Comparison of ENCODE assay signal across 20 mouse cellular contexts in the genomic region with DNA sequence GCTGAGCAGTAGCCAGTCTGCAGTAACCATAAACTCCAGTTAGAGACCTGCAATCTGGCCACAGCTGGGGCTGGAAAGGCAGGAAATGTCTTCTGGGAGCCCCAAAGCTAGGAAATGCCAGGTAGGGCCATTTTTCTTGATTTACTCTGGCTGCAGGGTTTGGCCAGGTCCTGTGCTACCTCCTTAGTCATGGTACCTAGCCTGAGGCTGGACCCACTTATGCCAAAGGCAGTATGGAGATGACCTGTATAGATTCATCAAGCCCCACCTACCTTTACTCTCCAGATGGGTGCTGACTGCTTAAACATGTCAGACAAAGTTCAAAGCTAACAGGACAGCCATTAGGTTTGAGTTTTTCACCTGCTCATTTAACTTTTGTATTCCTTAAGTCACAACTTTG. TPM values are rescaled to one million over a fixed set of nuclear protein-coding genes. Genes with fewer than 3 reads are reported as not detected.
DNase-seq lines count a peak whose midpoint lies in the region; ATAC-seq lines count a peak whose summit lies in the region.
"Had no signal": no experiment of that assay in that cellular context is flagged by ENCODE, and none has a peak within 500 bp of the region (broad histone marks: within the 10 kb centered on the region; RNA-seq: fewer than 3 reads in every experiment).

No protein-coding gene starts in this region.

- no peaks in the 10 kb centered on the region for H3K27me3 ChIP-seq in limb, embryonic 12.5 days
- H3K27me3 ChIP-seq in limb, embryonic 10.5 days (ENCODE audit: low read depth, poor library complexity, severe bottlenecking): no peaks in the 10 kb centered on the region
- no peaks in the 10 kb centered on the region for H3K27me3 ChIP-seq in forebrain, embryonic 15.5 days
- H3K27me3 ChIP-seq: heart, embryonic 13.5 days; hindbrain, embryonic 15.5 days had no signal

- H3K9me3 ChIP-seq in limb, embryonic 12.5 days: peaks cover 14% of the 10 kb centered on the region
- H3K9me3 ChIP-seq in limb, embryonic 10.5 days (replicated peaks): peaks cover 13% of the 10 kb centered on the region; the same call in 1 of the 2 replicates
- H3K9me3 ChIP-seq in forebrain, embryonic 15.5 days: no peaks in the 10 kb centered on the region
- H3K9me3 ChIP-seq: hindbrain, embryonic 15.5 days had no signal

- H3K4me1 ChIP-seq in limb, embryonic 12.5 days (replicated peaks): peaks cover 15% of the 10 kb centered on the region
- H3K4me1 ChIP-seq in limb, embryonic 10.5 days: peaks cover 6% of the 10 kb centered on the region; the same call in 1 of the 2 replicates
- H3K4me1 ChIP-seq in forebrain, embryonic 15.5 days: no peaks in the 10 kb centered on the region
- H3K4me1 ChIP-seq: heart, embryonic 13.5 days; hindbrain, embryonic 15.5 days had no signal

- peak; percentile 39 for DNase-seq in kidney, adult 11 months
- no peak for DNase-seq in kidney, postnatal 4 days
- DNase-seq in limb, embryonic 10.5 days (ENCODE audit: low spot score): no peak
- DNase-seq in kidney, adult 9 months: peak; percentile 45
- peak; percentile 8 for DNase-seq in kidney, postnatal 14 days
- DNase-seq in urinary bladder, postnatal 36 days (ENCODE audit: low spot score in 2 of 2): no peak
- DNase-seq: adrenal gland, adult 2 months; adrenal gland, postnatal 25 days; cerebellum, adult 18-20 months; cerebellum, adult 9-11 months; cerebellum, postnatal 36 days; gastrocnemius, postnatal 10 days; heart, postnatal 4 days had no signal

- H3K4me3 ChIP-seq in limb, embryonic 12.5 days (replicated peaks): no peak overlapping the region
- no peak overlapping the region for H3K4me3 ChIP-seq in limb, embryonic 10.5 days
- H3K4me3 ChIP-seq in forebrain, embryonic 15.5 days: no peak overlapping the region
- H3K4me3 ChIP-seq: heart, embryonic 13.5 days; hindbrain, embryonic 15.5 days had no signal

- H3K27ac ChIP-seq in limb, embryonic 12.5 days: peak overlapping the region; percentile 7; the same call in 1 of the 2 replicates
- H3K27ac ChIP-seq in limb, embryonic 10.5 days: no peak overlapping the region
- no peak overlapping the region for H3K27ac ChIP-seq in forebrain, embryonic 15.5 days (replicated peaks)
- H3K27ac ChIP-seq: heart, embryonic 13.5 days; hindbrain, embryonic 15.5 days had no signal

- H3K9ac ChIP-seq in limb, embryonic 12.5 days (replicated peaks): no peak overlapping the region
- no peak overlapping the region for H3K9ac ChIP-seq in forebrain, embryonic 15.5 days (replicated peaks)
- H3K9ac ChIP-seq: heart, embryonic 13.5 days; hindbrain, embryonic 15.5 days had no signal

- no peak for ATAC-seq in limb, embryonic 12.5 days (ENCODE audit: insufficient number of reproducible peaks, insufficient read depth, low FRiP score, low TSS enrichment, low read depth)
- no peak for ATAC-seq in forebrain, embryonic 15.5 days (replicated peaks)
- ATAC-seq: forebrain, embryonic 16.5 days had no signal

- no peaks in the 10 kb centered on the region; the same call in 1 of the 2 replicates for H3K36me3 ChIP-seq in limb, embryonic 12.5 days
- H3K36me3 ChIP-seq in limb, embryonic 10.5 days: peaks cover 5% of the 10 kb centered on the region; the same call in 1 of the 2 replicates
- no peaks in the 10 kb centered on the region for H3K36me3 ChIP-seq in forebrain, embryonic 15.5 days

- H3K4me2 ChIP-seq in limb, embryonic 12.5 days: no peak overlapping the region
- H3K4me2 ChIP-seq in forebrain, embryonic 15.5 days (replicated peaks): no peak overlapping the region
- H3K4me2 ChIP-seq: heart, embryonic 13.5 days; hindbrain, embryonic 15.5 days had no signal

RNA-seq across cellular contexts. Expression of a gene that starts 7.7 kb away (rescaled TPM):
- 20.1 and 21.1 TPM in 2 replicates for polyA plus RNA-seq in limb, embryonic 12.5 days (2016; fragmentation: Nextera tagmentation; extraction: Ambion mirVana)
- 6.0 and 10.9 TPM in 2 replicates for polyA plus RNA-seq in limb, embryonic 10.5 days (2016; fragmentation: Nextera tagmentation; extraction: Ambion mirVana)
- polyA plus RNA-seq in forebrain, embryonic 15.5 days (2015; fragmentation: Nextera tagmentation; extraction: Ambion mirVana): 14.1 and 16.0 TPM in 2 replicates

RNA-seq across cellular contexts. Expression of a gene that starts 45.0 kb away (rescaled TPM):
- 2.7 and 4.8 TPM in 2 replicates for polyA plus RNA-seq in limb, embryonic 12.5 days (2016; fragmentation: Nextera tagmentation; extraction: Ambion mirVana)
- 0.16 and 4.1 TPM in 2 replicates for polyA plus RNA-seq in limb, embryonic 10.5 days (2016; fragmentation: Nextera tagmentation; extraction: Ambion mirVana)
- not detected in 2 replicates for polyA plus RNA-seq in forebrain, embryonic 15.5 days (2015; fragmentation: Nextera tagmentation; extraction: Ambion mirVana)
- polyA plus RNA-seq: adrenal gland, adult 2 months; forebrain, embryonic 16.5 days; frontal cortex, adult 2 months; heart, postnatal 0 days; hindbrain, embryonic 15.5 days had no signal

Comparison
In these comparisons a context has a peak if more than half of its experiments do, and no peak if none do; other contexts are left out.
1. DNase-seq: peak in kidney, adult 11 months (single experiment), kidney, adult 9 months (single experiment) and kidney, postnatal 14 days (single experiment); none in kidney, postnatal 4 days (0 of 2), limb, embryonic 10.5 days (single experiment) and urinary bladder, postnatal 36 days (0 of 2).